Mouse (Mus musculus): ENCODE data around the gene Klc1. TPM values are rescaled to one million over a fixed set of nuclear protein-coding genes. Genes with fewer than 3 reads are reported as not detected.

The Klc1 gene
- total and polyA plus RNA-seq, 3 experiments = 71.6 to 107 (median 87.7) TPM

DNA sequence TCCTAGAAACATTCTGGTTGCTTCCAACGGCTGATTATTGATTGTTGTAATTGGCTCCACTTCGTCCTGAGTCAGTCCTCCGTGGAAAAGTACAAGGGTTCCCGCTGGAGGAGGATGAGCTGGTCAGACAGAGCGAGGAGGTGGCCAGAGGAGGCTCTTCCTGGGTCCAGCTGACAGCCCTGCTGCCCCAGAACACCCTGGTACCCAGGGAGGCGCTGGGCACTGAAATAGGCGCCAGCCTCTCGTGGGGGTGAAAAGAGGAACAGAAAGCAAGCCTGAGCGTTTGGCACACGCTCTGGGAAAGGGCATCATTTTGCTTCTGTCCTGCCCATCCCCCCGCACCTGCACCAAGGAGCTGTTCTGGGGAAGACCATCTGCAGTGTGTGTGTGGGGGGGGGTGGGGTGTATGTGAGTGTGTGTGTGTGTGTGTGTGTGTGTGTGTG lies 14.6 kb upstream of the Klc1 start:
- DNase-seq = no peak

DNA sequence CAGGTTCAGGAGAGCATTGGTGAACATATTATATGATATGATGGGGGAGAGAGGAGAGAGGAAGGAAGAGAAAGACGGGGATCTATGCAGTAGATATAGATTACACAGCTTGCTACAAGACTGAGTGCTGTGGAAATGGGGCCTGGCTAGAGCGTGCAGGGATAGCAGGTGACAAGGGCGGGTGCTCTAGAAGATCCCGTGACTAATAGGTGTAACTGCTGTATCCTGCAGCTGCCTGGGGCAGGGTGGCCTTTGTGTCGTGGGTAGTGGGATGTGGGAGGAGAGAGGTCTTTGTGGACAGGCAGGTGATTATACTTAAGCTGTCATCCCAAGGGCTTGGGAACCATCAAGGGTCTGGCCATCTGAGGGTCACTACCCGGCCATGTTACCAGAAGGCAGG lies 13.4 kb upstream of the Klc1 start:
- DNase-seq = no peak

DNA sequence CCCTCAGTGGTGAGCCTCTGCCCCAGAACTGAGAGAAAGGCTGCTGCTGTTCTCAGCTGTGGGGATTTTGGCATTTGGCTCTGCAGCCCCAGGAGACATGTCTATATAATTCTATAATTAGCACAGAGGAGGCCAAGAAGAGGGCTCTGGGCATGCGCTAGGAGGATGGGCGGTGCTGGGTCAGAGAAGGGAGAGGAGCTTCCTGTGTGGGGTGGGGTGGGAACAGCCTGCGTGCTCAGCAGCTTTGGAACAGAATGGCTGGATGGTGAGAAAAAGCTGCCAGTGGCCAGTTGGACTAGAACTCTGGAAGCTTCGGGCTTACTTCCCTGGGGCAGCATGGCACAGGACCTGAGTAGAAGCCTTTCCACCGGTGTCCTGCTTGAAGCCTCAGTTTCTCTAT lies 12.6 kb upstream of the Klc1 start:
- DNase-seq = peak; percentile 72

DNA sequence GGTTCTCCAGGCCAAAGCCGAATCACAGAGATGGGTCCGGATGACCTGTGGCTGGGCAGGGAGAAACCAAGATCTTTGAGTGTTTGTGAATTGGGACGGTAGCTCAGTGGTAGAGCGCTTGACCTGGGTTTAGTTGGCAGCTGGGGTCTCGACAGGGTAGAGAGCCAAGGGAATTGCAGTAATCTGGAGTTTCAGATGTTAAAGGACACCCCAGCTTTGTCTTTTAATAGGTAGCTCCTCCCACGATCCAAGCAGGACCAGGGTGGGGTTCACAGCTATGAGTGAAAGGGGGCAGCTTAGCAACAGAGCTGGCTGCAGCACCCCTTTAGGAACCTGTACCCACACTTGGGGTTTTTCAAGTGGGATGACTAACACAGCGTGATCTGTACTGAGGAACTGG lies 11.2 kb upstream of the Klc1 start:
- no peak for DNase-seq

DNA sequence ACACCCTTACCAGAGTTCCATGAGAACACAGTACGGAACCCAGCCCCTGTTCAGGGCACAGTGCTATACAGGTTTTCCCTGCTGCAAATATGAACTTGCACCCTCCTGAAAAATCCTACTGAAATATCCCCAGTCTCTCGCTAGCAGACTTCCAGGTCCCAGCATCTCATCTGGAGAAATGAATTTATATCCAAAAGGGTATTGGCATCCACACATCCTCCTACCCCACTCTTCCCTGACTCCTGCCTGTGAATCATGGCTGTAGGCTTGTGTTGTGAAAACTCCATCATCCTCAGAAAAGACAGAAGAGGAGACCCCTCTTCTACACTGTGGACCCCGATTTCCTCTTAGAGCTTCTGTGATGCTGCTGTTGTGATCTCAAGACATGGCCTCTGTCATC lies 7.9 kb upstream of the Klc1 start:
- DNase-seq = no peak

DNA sequence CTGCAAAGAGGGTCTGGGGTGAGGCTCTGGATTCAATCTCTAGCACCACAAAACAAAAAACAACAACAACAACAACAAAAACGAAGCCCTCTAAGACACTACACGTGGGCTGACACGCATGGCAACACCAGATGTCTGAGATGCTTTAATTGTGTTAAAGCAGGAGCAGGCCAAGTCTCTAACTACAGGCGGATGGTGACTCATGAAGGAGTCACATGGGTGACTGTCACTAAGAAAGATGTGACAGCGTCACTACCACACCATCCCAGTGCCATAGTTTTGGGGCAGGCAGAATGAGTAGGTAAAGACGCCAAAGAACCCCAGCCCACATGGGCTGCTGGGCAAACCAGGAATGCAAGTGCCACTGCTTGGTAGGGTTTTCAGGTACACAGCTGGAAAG lies 6.2 kb upstream of the Klc1 start:
- peak; percentile 67 for DNase-seq

DNA sequence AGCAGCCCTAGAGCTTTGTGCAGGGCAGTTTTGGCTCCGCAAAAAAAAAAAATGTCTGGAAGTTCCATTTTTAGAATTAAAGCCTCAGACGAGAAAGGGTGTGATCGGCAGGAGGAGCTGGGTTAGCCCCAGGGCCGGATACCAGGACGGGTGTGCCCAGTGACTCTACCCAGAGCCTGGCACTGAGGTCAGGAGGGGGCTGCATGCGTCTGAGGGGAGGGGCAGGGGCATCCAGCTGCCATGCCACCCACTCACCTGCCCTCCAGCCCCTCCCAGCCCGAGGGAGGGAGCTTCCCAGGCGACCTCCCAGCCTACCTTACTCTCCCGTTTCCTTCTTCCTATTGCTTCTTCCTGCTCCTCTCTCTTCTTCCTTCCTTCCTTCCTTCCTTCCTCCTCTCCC lies 5.3 kb upstream of the Klc1 start:
- no peak for DNase-seq

DNA sequence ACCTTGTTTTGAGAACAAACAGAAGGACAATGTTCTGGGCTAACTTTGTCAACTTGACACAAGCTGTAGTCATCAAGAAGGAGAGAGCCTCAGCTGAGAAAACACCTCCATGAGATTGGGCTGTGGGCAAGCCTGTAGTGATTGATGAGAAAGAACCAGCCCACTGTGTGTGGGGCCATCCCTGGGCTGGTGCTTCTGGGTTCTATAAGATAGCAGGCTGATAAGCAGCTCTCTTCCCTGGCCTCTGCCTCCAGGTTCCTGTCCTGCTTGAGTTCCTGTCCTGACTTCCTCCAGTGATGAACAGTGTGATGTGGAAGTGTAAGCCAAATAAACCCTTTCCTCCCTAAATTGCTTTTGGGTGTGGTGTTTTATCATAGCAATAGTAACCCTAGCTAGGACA lies 3.9 kb upstream of the Klc1 start:
- DNase-seq = no peak

DNA sequence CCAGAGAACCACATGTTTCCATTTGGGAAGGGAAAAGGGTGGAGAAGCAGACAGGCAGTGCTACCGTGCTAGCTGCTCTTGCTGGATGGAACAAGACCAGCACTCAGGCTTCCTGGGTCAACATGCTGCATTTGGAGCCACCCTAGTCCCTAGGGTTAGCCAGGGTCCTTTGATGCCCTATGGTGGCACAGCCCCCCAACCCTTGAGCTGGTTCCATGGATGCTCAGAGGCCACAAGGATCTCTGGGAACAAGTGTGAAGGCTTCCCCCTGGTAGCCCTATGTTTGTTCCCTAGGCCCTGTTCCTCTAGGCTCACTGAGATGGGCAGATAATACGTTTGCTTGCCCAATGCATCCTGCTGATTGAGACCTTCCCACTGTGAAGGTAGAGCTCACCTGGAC lies 3.4 kb upstream of the Klc1 start:
- DNase-seq = no peak

DNA sequence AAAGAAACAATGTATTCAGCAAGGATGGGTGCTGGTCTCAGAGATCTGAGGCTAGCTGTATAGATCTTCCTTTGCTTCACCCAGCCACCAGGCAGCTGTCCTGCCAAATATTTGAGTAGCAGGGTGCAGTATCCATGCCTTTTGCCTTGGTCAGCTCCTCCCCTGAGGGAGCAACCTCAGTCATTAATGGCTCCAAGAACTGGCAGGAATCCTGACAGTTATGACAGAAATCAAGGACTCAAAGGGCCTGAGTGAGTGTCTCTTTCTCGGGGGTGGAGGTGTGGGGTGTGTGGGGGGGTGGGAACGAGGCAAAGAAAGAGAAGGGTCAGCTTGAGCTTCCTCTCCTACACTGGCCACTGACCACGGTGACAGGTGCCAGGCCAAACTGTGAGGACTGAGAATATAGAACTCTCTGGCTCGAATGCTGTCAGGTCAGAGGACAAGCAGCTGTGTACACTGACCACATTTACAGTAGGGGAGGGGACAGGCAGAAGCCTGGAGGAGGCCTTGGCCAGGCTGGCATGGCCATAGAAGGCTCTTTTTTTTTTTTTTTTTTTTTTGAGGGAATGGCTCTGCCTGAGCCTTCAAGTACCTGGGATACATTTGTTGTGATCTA lies 2.5 kb upstream of the Klc1 start:
- peak; percentile 68 for DNase-seq

DNA sequence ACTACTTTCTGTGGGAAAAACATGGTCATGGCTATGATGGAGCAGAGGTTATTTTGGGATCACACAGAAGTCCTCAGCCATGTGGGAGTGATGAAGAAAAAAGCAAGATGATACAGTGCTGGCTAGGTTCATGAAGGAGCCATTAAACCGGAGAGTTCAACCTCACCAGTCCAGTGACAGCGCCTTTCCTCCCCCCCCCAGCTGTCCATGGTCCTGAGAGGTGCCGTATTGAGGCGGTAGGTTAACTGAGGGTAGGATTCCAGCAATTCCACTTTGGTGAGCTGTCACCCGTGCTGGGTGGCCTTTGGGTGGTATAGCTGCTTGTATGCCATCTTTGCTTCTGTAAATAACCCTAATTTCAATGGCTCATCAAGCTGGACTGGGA lies 2.0 kb upstream of the Klc1 start:
- no peak for DNase-seq

DNA sequence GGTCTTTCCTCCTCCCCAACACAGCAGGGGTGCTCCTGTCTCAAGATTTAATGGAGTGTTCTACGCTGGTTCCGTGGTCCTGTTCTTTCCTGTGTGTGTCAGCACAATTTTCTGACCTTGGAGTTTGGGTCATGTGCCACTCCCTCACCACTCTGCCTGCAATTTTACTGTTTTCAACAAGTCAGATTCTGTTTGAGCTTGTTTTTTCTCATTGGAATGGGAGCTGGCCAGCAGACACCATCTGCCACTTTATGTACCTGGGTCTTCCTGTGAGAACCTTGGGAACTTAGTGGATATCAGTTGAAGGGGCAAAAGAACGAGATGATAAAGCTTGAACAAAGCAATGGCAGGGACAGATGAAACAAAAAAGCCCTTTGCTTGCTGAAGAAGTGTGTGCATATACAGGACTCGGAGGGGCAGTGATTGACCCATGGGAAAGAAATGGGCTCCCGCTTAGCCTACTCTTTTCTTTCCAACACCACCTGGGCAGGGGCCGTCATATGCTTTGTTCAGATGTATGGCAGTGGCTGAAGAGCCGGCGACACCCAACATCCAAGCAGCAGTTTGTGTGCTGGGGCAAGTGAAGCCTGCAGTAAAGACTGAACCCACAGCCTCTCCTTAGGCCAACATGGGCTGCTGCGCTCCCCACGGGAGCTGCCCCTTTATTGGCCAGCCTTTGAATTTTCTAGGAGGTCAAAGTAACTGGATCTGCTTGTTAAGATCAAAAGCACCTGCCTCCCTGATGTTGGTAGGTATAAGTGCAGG lies 906 bp upstream of the Klc1 start:
- DNase-seq = no peak

DNA sequence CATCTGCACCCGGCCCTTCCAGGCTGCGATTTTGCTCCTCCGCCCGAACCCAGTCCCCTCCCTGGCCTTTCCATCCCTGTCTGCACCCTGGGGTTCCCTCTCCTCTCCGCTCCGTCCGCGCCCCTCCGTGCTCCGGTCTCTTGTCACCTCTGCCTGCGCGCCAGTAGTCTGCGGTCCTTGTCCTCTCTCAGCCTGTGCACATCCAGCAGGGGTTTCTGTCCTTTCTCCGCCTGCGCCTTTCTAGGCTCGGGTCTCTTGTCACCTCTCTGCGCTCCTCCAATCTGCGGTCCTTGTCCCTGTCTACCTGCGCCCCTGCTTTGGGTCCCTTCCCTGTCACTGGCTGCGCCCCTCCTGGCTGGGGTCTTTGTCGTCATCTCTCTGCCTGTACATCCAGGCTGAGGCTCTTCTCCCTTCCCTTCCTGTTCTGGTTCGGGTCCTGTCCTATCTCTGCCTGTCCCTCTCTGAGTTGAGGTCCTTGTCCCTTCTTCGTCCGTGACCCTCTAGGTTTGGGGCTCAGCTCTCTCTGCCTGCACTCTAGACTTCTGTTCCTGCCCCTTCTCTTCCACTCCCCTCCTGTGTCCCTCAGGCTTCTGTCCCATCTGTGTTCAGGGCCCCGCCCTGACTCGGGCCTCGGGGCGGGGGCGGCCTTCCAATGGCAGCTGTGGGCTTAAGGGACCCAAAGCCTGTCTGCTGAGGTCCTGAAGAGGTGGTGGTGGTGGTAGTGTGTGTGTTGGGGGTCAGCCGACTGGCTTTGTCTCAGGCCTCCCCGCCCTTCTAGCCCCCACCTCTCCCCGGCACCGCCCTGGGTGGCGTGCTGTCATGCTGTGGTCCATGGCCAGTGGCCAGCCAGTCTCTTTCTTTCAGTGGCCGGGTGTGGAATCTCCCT lies 770 bp downstream of the Klc1 start:
- DNase-seq = peak; percentile 84

DNA sequence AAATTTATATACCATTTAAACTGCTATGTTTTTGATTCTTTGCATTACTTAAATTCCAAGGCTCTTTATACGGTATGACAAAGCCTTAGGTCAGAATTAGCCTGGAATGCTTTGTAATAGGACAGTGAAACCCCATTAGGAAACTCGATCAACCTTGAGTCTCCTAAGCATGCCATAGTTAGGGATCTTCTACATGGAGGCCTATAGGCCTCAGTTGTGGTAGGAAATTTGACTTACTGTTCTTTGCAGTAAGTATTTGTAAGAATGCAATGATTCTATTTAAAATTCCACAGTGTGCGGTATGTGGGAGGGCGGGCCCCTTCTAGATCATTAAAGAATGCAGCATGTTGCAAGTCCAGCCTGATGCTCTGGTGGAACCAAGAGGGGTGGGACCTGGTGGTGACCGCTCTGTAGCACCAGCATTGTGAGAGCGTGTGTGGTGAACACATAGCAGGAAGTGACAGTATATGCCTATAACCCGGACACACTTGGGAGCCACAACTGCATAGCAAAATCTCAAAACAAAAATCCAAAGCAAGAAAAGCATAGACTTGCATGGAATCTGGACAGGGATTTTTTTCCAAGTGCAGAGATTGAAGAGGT lies 1.8 kb downstream of the Klc1 start:
- DNase-seq = no peak

DNA sequence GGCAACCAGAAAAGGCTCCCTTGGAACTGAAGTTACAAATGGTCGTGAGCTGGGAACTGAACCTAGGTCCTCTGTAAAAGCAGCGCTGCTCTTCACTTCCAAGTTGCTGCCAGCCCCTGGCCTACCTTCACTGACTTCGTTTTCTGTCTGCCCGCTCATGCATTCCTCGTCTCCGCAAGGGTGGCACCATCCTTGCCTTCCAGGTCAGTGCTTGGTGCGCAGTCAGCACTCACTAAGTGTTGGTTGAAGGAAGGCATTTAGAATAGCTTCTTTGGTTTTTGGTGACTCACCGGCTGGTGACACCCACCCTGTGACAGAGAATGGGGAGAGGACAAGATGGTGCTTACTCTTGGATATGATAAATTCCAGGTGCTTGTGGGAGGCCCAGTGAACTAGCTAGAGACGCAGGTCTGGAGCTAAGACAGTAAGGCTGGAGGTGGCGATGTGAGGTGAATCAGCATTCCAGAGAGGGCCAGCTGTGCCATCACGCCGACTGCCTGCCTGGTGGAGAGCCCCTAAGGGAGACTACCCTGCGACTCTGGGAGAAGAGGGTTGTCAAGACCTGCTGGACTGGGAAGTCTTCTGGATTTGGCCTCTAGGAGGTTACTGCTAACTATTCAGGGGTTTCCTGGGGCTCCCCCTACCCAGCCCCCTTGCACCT lies 4.1 kb downstream of the Klc1 start:
- no peak for DNase-seq

DNA sequence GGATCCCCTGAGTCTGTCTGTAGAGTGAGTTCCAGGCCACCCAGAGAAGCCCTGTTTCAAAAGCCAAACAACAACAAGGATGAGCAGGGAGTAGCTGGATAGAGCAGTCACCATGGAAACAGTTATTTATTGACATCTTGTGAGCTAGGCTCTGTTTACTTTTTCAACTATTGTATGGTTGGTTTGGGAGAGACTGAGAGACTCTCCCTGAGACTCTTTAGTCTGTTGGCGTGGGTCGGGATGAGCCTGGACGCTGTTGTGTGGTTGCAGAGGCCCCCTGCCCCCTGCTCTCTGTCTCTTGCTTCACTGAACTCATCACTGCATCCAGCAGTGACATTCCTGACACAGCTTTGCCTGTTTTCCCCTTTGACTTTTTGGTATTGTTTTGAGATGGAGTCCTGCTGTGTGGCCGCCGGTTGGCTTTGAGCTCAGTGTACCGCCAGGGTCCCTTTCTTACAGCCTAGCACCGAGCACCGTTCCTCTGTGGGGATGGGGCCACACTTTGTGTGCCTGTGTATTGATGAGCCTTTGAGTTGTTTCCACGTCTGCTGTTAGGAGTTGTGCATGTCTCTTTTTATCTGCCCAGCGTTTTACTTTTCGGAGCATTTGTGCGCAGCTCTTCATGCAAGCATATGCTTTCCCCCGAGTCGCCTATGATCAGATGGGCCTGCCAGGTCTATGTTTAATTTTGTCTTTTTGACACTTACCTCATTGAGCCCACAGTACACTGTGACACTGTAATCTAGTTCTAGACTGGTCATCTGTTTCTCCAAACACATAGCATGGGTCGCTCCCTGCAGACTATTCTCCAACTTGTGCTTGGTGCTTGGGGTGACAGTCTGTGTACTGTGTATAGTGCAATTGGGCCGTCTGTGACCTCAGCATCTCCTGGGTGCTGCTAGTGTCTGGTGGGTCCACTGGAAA lies 7.9 kb downstream of the Klc1 start:
- DNase-seq = no peak

DNA sequence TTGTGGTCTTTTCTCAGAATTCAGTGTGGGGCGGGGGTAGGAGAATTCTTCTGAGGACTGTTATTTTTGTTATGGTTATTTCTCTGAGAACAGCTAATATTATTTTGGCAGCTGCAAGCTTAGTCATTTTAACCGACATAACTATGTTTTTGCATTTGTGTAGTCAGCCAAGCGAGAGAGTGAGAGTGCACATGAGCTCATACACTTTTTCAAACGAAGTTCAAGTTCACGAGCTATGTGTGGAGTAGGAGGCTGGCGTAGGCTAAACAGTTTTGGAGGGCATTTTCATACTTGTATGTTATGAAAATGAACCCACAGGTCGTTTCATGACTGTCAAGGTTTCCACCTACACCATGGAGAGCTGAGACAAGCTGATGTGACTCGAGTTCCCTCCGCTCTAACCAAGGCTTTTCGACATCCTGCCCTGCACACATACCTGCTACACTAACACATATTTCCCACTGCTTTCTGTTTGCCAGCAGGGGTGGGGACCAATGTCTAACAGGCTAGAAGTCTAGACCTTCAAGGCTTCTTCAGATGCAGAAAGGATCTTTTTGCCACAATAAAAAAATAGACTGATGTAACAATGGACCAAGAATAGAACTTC lies 9.8 kb downstream of the Klc1 start:
- DNase-seq = no peak

DNA sequence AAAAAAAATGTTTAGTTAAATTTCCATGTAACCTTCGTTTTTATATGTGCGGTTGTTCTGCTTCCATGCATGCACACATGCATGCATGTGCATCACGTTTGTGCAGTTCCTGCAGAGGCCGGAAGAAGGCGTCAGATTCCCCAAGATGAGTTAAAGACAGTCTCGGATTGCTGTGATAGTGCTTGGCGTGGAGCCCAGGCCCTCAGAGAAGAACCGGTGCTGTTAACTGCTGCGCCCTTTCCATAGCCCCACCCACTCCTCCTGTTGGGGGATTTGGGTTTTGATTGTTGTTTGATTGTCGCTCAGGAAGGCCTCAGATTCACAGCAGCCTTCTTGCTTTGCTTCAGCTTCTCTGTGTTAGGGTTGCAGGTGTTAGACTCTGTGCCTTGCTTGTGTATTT lies 10.7 kb downstream of the Klc1 start:
- DNase-seq = peak; percentile 45

DNA sequence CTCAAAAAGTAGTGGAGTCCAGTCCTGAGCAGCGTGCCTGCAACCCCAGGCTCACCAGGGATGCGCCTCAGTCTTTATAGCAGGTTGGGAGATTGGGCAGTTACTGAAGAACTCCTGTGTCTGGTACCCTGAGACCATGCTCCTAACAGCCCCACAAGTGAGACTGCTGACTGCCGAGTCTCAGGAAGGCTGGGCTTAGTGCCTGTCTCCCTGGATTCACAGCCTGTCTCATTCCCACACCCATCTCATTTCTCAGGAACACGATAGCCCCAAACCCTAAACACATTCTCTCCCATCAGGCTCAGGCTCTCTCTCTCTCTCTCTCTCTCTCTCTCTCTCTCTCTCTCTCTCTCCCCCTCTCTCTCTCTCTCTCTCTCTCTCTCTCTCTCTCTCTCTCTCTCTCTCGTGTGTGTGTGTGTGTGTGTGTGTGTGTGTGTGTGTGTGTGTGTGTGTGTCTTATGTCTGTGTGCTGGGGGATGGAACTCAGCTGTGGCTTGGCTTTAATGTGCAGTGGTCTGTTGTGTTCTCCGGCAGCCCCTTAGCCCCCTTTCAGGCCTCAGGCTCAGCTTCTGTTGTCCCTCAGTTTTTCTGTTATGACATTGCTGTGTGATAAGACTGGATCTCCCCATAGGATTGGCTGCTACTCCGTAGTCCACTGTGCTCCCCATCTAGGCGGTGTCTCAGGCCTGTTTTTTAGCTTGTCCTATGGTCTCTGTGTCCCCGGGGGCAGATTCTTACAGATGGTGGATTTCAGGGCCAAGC lies 11.3 kb downstream of the Klc1 start:
- DNase-seq = no peak

DNA sequence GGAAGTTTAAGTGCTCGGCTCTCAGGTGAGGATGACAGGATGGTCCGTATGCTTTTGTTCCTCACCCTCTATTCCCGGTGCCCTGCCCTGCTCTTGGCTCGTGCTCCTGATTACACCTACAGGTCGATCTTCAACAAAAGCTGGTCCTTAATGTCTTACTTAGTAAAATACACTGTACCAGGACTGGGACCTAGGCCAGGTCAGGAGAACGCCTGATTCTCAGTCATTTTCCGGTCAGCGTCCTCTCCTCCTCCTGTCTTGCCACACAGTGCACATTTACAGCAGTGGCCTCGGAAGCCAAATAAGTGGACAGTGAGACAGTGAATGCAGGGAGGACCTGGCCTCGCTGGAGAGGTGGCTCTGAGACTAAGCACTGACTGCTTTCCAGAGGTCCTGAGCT lies 12.0 kb downstream of the Klc1 start:
- DNase-seq = no peak

All from adrenal gland, adult 2 months (tissue).